Mouse (Mus musculus): Measurements from ENCODE around the gene Mat2a. TPM values are rescaled to one million over a fixed set of nuclear protein-coding genes. Genes with fewer than 3 reads are reported as not detected.

Mat2a gene
- polyA plus RNA-seq, 1 experiment = 85.8 TPM

- no peaks in the 10 kb centered on the region; the same call in 1 of the 2 replicates for H3K4me1 ChIP-seq (ENCODE audit: control insufficient read depth, insufficient read depth, low read length)
- TF ChIP-seq POLR2A (IDR thresholded peaks at IDR 0.05; ENCODE audit: borderline replicate concordance, control insufficient read depth, low read depth, low read length) = no peak
- TF ChIP-seq CTCF (IDR thresholded peaks at IDR 0.05; ENCODE audit: control insufficient read depth, insufficient read depth, low read length) = no peak
- H3K27ac ChIP-seq (ENCODE audit: control insufficient read depth, insufficient read depth, low read depth, low read length, poor library complexity) = no peak overlapping the region
- 70% methylated on average over 2 of the region's 2 CpGs for WGBS
- no peak overlapping the region for H3K4me3 ChIP-seq (replicated peaks; ENCODE audit: control insufficient read depth, low read depth, low read length)
Measured at GRCm38 (mm10) chr6:72447487-72447886, 8.1 kb upstream of the Mat2a start.

- no peak for TF ChIP-seq CTCF (IDR thresholded peaks at IDR 0.05; ENCODE audit: control insufficient read depth, insufficient read depth, low read length)
- TF ChIP-seq POLR2A (IDR thresholded peaks at IDR 0.05; ENCODE audit: borderline replicate concordance, control insufficient read depth, low read depth, low read length) = no peak
- H3K4me1 ChIP-seq (ENCODE audit: control insufficient read depth, insufficient read depth, low read length) = peaks cover 4% of the 10 kb centered on the region
- H3K4me3 ChIP-seq (replicated peaks; ENCODE audit: control insufficient read depth, low read depth, low read length) = no peak overlapping the region
Measured at GRCm38 (mm10) chr6:72445011-72445410, 5.7 kb upstream of the Mat2a start.

GRCm38 (mm10) chr6:72442921-72443604 is 3.7 kb upstream of the Mat2a start:
- TF ChIP-seq POLR2A (IDR thresholded peaks at IDR 0.05; ENCODE audit: borderline replicate concordance, control insufficient read depth, low read depth, low read length) (no peak), CTCF (IDR thresholded peaks at IDR 0.05; ENCODE audit: control insufficient read depth, insufficient read depth, low read length) (no peak)
- H3K4me3 ChIP-seq (replicated peaks; ENCODE audit: control insufficient read depth, low read depth, low read length) = no peak overlapping the region
- WGBS = 69% methylated on average over 1 of the region's 1 CpGs
- peaks cover 4% of the 10 kb centered on the region for H3K4me1 ChIP-seq (ENCODE audit: control insufficient read depth, insufficient read depth, low read length)
- H3K27ac ChIP-seq (ENCODE audit: control insufficient read depth, insufficient read depth, low read depth, low read length, poor library complexity) = no peak overlapping the region

More at GRCm38 (mm10) chr6:72445011-72445410, 5.7 kb upstream of the Mat2a start:
- no peak overlapping the region for H3K27ac ChIP-seq (ENCODE audit: control insufficient read depth, insufficient read depth, low read depth, low read length, poor library complexity)

- peaks cover 4% of the 10 kb centered on the region for H3K4me1 ChIP-seq (ENCODE audit: control insufficient read depth, insufficient read depth, low read length)
- TF ChIP-seq CTCF (IDR thresholded peaks at IDR 0.05; ENCODE audit: control insufficient read depth, insufficient read depth, low read length) = no peak
- TF ChIP-seq POLR2A (IDR thresholded peaks at IDR 0.05; ENCODE audit: borderline replicate concordance, control insufficient read depth, low read depth, low read length) = no peak
- H3K4me3 ChIP-seq (replicated peaks; ENCODE audit: control insufficient read depth, low read depth, low read length) = peak overlapping the region; percentile 99
- 4% methylated on average over 17 of the region's 17 CpGs for WGBS
- peak overlapping the region; percentile 98 for H3K27ac ChIP-seq (ENCODE audit: control insufficient read depth, insufficient read depth, low read depth, low read length, poor library complexity)
Measured at GRCm38 (mm10) chr6:72440186-72440990, 1.0 kb upstream of the Mat2a start.

GRCm38 (mm10) chr6:72438862-72439354 is 450 bp downstream of the Mat2a start:
- TF ChIP-seq CTCF (IDR thresholded peaks at IDR 0.05; ENCODE audit: control insufficient read depth, insufficient read depth, low read length) = no peak
- TF ChIP-seq POLR2A (IDR thresholded peaks at IDR 0.05; ENCODE audit: borderline replicate concordance, control insufficient read depth, low read depth, low read length) = no peak
- Histone ChIP-seq H3K4me3 (replicated peaks; ENCODE audit: control insufficient read depth, low read depth, low read length) (peak overlapping the region; percentile 97), H3K27ac (ENCODE audit: control insufficient read depth, insufficient read depth, low read depth, low read length, poor library complexity) (peak overlapping the region; percentile 98), H3K4me1 (ENCODE audit: control insufficient read depth, insufficient read depth, low read length) (peaks cover 4% of the 10 kb centered on the region)
- WGBS = under 1% methylated on average over 54 of the region's 57 CpGs

GRCm38 (mm10) chr6:72438226-72438625 is 1.1 kb downstream of the Mat2a start:
- Histone ChIP-seq H3K4me1 (ENCODE audit: control insufficient read depth, insufficient read depth, low read length) (peaks cover 4% of the 10 kb centered on the region), H3K4me3 (replicated peaks; ENCODE audit: control insufficient read depth, low read depth, low read length) (peak overlapping the region; percentile 97), H3K27ac (ENCODE audit: control insufficient read depth, insufficient read depth, low read depth, low read length, poor library complexity) (no peak overlapping the region)
- WGBS = 1% methylated on average over 5 of the region's 5 CpGs
- TF ChIP-seq POLR2A (IDR thresholded peaks at IDR 0.05; ENCODE audit: borderline replicate concordance, control insufficient read depth, low read depth, low read length) = no peak
- no peak for TF ChIP-seq CTCF (IDR thresholded peaks at IDR 0.05; ENCODE audit: control insufficient read depth, insufficient read depth, low read length)

GRCm38 (mm10) chr6:72432153-72432552 is 7.2 kb downstream of the Mat2a start:
- no peaks in the 10 kb centered on the region for H3K4me1 ChIP-seq (ENCODE audit: control insufficient read depth, insufficient read depth, low read length)
- WGBS = 82% methylated on average over 2 of the region's 2 CpGs
- no peak overlapping the region for H3K4me3 ChIP-seq (replicated peaks; ENCODE audit: control insufficient read depth, low read depth, low read length)
- no peak overlapping the region for H3K27ac ChIP-seq (ENCODE audit: control insufficient read depth, insufficient read depth, low read depth, low read length, poor library complexity)
- no peak for TF ChIP-seq CTCF (IDR thresholded peaks at IDR 0.05; ENCODE audit: control insufficient read depth, insufficient read depth, low read length)
- TF ChIP-seq POLR2A (IDR thresholded peaks at IDR 0.05; ENCODE audit: borderline replicate concordance, control insufficient read depth, low read depth, low read length) = no peak

Data from bone marrow, adult 2 months (tissue).